Mouse (Mus musculus) ES-Bruce4 (cell line): ENCODE data around the gene Syde1.

Experiments used
- CTCF ChIP-seq: IDR thresholded peaks from one replicate; pipeline ENCODE4 v1.8.1; 2011; ENCODE audit warnings: low read depth, low read length
- EP300 ChIP-seq: IDR thresholded peaks from 2 replicates; pipeline ENCODE4 v1.6.1; 2011; ENCODE audit warnings: low read depth, low read length; ENCODE audit not compliant: insufficient read depth
- POLR2A ChIP-seq: IDR thresholded peaks from one replicate; pipeline ENCODE4 v1.8.1; 2011; ENCODE audit warnings: low read length; ENCODE audit not compliant: insufficient read depth

- TF ChIP-seq POLR2A, result no peak
- no peak for TF ChIP-seq EP300
- no peak for TF ChIP-seq CTCF
These were observed 15.8 kb upstream of the Syde1 start for GRCm38 (mm10) chr10:78607602-78608001.
